Mouse (Mus musculus): ENCODE data around the gene Sgip1. TPM values are rescaled to one million over a fixed set of nuclear protein-coding genes. Genes with fewer than 3 reads are reported as not detected.
A peak's percentile ranks its signal among the peaks of the same experiment; 100 is the strongest.

Sgip1 gene
- polyA plus RNA-seq, 1 experiment from 2014 or later: 21.6 TPM

DNA sequence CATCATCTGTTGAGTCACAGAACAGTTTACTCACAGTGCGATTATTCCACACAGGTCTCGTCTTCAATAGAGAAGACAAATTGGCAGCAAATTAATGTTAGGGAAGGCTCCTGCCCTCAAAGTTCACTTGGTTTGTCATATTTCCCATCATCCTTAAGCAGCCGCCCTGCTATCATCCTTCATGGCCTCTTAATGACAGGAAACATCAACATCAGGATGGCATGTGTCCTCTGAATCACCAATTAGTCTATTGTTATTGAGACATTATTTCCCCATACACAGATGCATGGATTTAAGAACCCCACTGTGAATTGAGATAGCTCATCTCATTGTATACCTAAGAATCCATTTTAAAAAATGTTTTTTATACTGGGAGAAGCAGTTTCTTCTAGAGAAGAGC lies 10.1 kb upstream of the Sgip1 start:
- Histone ChIP-seq H3K27me3 (replicated peaks; ENCODE audit: control insufficient read depth, insufficient read depth, low read length) (no peaks in the 10 kb centered on the region), H3K9me3 (replicated peaks; ENCODE audit: control insufficient read depth, low read length) (no peaks in the 10 kb centered on the region), H3K4me2 (ENCODE audit: low read length) (no peak overlapping the region), H3K27ac (ENCODE audit: low read depth, low read length) (no peak overlapping the region), H3K36me3 (ENCODE audit: control insufficient read depth, insufficient read depth, low read length) (no peaks in the 10 kb centered on the region), H3K4me3 (ENCODE audit: low read depth, low read length) (no peak overlapping the region), H3K4me1 (ENCODE audit: control insufficient read depth, insufficient read depth, low read length) (no peaks in the 10 kb centered on the region), H3K9ac (ENCODE audit: low read length) (no peak overlapping the region)
- ATAC-seq: no peak
- WGBS: 92% methylated on average over 3 of the region's 3 CpGs
- DNase-seq (ENCODE audit: low spot score): no peak

DNA sequence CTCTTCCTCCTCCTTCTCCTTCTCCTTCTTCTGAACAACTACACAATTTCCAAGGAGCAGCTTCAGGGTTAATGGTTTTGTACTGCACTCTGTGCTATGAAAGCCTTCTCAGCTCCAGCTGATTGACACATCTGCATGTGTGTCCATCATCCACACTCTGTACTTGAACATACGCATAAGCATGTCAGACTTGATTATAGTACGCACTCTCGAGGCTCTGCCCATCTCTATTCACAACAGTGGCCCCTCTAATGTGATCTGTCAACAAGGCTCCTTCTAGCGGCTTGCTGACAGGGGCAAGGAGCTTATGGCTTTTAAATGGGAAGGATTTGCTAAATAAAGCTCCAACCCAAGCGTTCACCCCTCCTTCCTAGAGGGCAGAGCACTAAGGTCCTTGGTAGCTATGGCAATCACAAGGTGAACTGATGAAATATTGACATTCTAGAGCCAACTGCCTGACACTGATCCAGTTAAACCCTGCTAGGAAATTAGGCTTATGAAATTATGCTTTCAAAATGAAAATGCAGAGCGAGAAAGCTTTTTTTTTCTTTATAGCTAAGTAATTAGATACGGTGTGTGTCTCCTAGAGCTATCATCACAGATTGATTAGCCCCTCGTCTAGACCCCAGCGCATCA lies 7.0 kb upstream of the Sgip1 start:
- H3K27me3 ChIP-seq (replicated peaks; ENCODE audit: control insufficient read depth, insufficient read depth, low read length): no peaks in the 10 kb centered on the region
- no peak overlapping the region for H3K4me2 ChIP-seq (ENCODE audit: low read length)
- ATAC-seq (no peak), DNase-seq (ENCODE audit: low spot score) (no peak)
- WGBS: 69% methylated on average over 9 of the region's 9 CpGs
- no peaks in the 10 kb centered on the region for H3K9me3 ChIP-seq (replicated peaks; ENCODE audit: control insufficient read depth, low read length)
- H3K27ac ChIP-seq (ENCODE audit: low read depth, low read length): no peak overlapping the region
- no peaks in the 10 kb centered on the region for H3K36me3 ChIP-seq (ENCODE audit: control insufficient read depth, insufficient read depth, low read length)
- H3K4me1 ChIP-seq (ENCODE audit: control insufficient read depth, insufficient read depth, low read length): no peaks in the 10 kb centered on the region
- no peak overlapping the region for H3K9ac ChIP-seq (ENCODE audit: low read length)
- no peak overlapping the region for H3K4me3 ChIP-seq (ENCODE audit: low read depth, low read length)

DNA sequence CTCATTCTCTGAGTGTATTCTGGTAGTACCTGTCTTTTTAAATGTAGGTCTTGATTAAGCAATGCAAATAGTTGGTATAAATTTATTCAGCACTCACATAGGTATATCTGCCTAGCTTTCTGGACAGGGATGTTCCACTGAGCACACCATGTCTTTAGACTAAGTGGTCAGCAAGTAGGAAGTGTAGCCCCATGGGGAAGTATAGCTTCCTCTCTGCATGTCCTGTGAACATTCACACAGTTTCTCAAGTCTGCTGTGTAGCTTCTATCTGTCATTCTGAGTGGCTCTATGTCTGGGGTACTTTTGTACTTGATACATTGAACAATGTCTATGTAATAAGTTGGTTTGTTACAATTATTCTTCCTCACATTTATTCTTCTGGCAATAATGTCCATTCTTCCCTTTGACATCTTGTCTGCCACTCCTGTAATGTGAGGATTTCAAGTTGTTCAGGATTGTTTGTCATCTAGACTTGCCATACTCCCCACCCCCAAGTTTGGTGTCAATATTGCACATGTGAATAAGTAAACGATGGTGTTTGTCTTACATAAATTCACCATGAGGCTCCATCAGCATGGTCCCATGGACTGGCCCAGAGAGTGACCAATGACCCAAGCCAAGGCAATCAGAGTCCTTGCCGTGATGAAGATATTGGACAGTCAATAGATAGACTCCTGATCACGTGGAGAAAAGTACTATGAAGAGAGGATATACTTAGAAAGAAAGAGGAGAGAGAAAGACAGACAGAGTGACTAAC lies 12.4 kb downstream of the Sgip1 start:
- no peaks in the 10 kb centered on the region for H3K27me3 ChIP-seq (replicated peaks; ENCODE audit: control insufficient read depth, insufficient read depth, low read length)
- WGBS: 80% methylated on average over 3 of the region's 3 CpGs
- ATAC-seq: no peak
- H3K4me2 ChIP-seq (ENCODE audit: low read length): no peak overlapping the region
- no peaks in the 10 kb centered on the region for H3K9me3 ChIP-seq (replicated peaks; ENCODE audit: control insufficient read depth, low read length)
- no peak overlapping the region for H3K9ac ChIP-seq (ENCODE audit: low read length)
- no peaks in the 10 kb centered on the region for H3K4me1 ChIP-seq (ENCODE audit: control insufficient read depth, insufficient read depth, low read length)
- DNase-seq (ENCODE audit: low spot score): no peak
- no peak overlapping the region for H3K4me3 ChIP-seq (ENCODE audit: low read depth, low read length)
- H3K36me3 ChIP-seq (ENCODE audit: control insufficient read depth, insufficient read depth, low read length): no peaks in the 10 kb centered on the region
- no peak overlapping the region for H3K27ac ChIP-seq (ENCODE audit: low read depth, low read length)

DNA sequence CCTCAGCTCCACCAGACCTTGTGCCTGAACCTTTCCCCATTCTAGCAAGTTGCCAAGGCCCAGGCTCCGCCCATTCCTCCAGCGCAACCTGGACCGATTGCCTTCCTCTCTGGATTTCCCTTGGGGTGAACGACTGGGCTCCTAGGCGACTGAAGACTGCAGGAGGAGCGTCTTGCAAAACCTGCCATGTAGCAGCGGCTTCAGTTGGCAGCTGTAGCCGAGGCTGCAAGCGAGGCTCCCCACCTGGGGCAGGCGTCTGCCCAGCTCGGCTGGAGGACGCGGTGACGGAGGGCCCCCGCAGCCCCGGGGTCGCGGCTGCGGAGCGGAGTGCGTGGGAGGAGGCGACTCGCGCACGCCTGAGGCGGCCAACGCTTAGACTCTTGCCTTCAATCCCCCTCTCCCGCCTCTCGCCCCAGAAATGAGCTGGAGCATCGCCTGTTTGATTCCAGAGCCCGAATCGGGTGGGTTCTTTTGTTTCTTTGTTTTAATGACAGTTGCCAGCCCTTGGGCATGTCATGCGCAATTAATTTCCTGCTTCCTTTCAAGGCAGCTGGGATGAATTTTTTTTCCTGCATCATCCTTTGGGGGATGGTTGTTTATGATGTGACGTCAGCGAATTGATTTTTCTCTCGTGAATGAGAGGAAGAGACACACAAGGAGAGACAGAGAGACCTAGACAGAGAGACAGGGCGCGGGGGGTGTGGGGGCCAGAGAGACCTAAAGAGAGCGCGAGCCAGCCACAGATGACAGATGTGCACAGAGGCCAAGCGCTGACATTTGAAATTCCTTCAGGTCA lies 18.2 kb downstream of the Sgip1 start:
- no peaks in the 10 kb centered on the region for H3K36me3 ChIP-seq (ENCODE audit: control insufficient read depth, insufficient read depth, low read length)
- H3K9me3 ChIP-seq (replicated peaks; ENCODE audit: control insufficient read depth, low read length): no peaks in the 10 kb centered on the region
- peak overlapping the region; percentile 98 for H3K27ac ChIP-seq (ENCODE audit: low read depth, low read length)
- peak; percentile 60 for ATAC-seq
- DNase-seq (ENCODE audit: low spot score): peak; percentile 92
- peak overlapping the region; percentile 57 for H3K4me3 ChIP-seq (ENCODE audit: low read depth, low read length)
- H3K4me1 ChIP-seq (ENCODE audit: control insufficient read depth, insufficient read depth, low read length): peaks cover 6% of the 10 kb centered on the region; the same call in 1 of the 2 replicates
- peak overlapping the region; percentile 92 for H3K9ac ChIP-seq (ENCODE audit: low read length)
- H3K4me2 ChIP-seq (ENCODE audit: low read length): peak overlapping the region; percentile 95
- no peaks in the 10 kb centered on the region for H3K27me3 ChIP-seq (replicated peaks; ENCODE audit: control insufficient read depth, insufficient read depth, low read length)
- under 1% methylated on average over 41 of the region's 41 CpGs for WGBS

DNA sequence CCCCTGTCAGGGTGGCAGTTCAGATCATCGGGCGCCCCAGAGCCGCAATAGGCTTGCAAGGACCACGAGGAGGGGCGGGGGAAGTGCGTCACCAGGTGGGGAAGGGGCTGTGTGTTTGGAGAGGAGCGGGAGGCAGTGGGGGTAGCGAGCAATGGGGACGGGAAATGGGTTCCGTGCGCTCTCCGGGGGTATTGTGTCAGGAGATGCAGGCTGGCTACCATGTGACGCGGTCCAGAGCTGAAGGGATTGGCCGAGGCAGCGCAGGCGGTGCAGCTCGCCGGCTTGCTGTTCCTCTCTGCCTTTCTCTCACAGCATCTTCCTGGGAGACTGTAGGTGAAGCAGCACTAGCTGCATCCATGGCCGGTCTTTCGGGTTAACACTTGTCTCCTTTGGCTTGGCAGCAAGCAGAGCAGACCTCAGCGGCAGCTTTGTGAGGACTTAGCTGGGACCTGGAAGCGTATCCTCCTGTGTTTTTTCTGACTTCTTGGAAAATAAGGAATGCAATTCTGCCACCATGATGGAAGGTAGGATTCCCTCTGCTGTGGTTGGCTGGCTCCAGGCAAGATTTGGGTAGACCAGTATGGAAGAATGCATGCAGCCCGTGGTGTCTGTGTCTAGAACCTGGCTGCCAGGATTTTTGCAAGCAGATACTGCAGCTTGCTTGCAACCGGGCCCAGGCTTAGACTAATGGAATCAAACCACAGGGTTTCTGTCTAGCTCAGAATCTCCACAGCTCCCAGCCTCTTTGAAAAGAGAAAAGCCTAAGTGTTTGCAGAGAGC lies 19.1 kb downstream of the Sgip1 start:
- H3K9ac ChIP-seq (ENCODE audit: low read length): peak overlapping the region; percentile 92
- peak overlapping the region; percentile 57 for H3K4me3 ChIP-seq (ENCODE audit: low read depth, low read length)
- no peaks in the 10 kb centered on the region for H3K9me3 ChIP-seq (replicated peaks; ENCODE audit: control insufficient read depth, low read length)
- peak; percentile 97 for ATAC-seq
- peaks cover 6% of the 10 kb centered on the region; the same call in 1 of the 2 replicates for H3K4me1 ChIP-seq (ENCODE audit: control insufficient read depth, insufficient read depth, low read length)
- H3K4me2 ChIP-seq (ENCODE audit: low read length): peak overlapping the region; percentile 95
- DNase-seq (ENCODE audit: low spot score): peak; percentile 95
- H3K27me3 ChIP-seq (replicated peaks; ENCODE audit: control insufficient read depth, insufficient read depth, low read length): no peaks in the 10 kb centered on the region
- H3K27ac ChIP-seq (ENCODE audit: low read depth, low read length): peak overlapping the region; percentile 98
- no peaks in the 10 kb centered on the region for H3K36me3 ChIP-seq (ENCODE audit: control insufficient read depth, insufficient read depth, low read length)
- WGBS: under 1% methylated on average over 25 of the region's 25 CpGs

DNA sequence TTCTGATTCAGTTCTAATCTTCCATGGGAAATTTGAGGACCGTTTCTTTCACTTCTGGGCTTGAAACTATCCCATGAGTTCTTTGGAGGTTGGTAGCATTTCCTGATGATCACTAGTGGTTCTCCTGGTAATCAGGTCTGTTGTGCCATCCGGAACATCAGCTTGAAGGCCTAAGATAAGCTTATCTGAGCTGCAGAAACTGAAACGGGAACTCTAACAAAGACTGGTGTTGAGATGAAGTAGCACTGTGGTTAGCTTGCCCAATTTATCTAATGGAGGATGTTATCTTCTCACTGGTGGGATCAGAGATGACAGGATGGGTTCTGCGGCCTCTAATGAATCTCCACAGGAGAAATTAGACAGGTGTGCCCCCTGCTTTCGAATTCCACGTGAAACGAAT lies 21.0 kb downstream of the Sgip1 start:
- no peak for DNase-seq (ENCODE audit: low spot score)
- H3K4me3 ChIP-seq (ENCODE audit: low read depth, low read length): peak overlapping the region; percentile 57
- H3K9ac ChIP-seq (ENCODE audit: low read length): peak overlapping the region; percentile 3; the same call in 1 of the 2 replicates

DNA sequence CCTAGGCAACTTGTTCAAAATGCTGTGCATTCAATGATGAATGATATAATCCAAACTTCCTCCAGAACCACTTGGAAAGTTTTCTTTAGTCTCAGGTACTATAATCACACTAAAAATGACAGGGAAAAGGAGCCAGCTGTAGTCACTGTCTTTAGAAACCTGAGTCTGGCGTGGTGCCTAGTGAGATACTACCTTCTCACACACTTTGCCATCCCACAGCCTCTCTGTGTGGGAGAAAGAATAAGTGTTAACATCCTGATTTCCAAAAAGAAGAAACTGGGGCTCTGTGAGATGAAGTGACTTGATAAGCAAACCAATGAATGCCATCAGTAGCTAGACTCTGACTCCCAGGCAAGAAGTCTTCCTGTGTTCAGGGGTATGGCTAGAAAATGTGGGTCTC lies 28.0 kb downstream of the Sgip1 start:
- H3K9me3 ChIP-seq (replicated peaks; ENCODE audit: control insufficient read depth, low read length): no peaks in the 10 kb centered on the region
- DNase-seq (ENCODE audit: low spot score) (no peak), ATAC-seq (no peak)
- H3K27me3 ChIP-seq (replicated peaks; ENCODE audit: control insufficient read depth, insufficient read depth, low read length): no peaks in the 10 kb centered on the region
- WGBS: 81% methylated on average over 1 of the region's 1 CpGs
- no peaks in the 10 kb centered on the region; the same call in 1 of the 2 replicates for H3K4me1 ChIP-seq (ENCODE audit: control insufficient read depth, insufficient read depth, low read length)
- H3K36me3 ChIP-seq (ENCODE audit: control insufficient read depth, insufficient read depth, low read length): no peaks in the 10 kb centered on the region
- no peak overlapping the region for H3K27ac ChIP-seq (ENCODE audit: low read depth, low read length)
- H3K4me3 ChIP-seq (ENCODE audit: low read depth, low read length): no peak overlapping the region
- H3K4me2 ChIP-seq (ENCODE audit: low read length): no peak overlapping the region
- no peak overlapping the region for H3K9ac ChIP-seq (ENCODE audit: low read length)

More for the DNA sequence above, 21.0 kb downstream of the Sgip1 start:
- no peak for ATAC-seq
- H3K36me3 ChIP-seq (ENCODE audit: control insufficient read depth, insufficient read depth, low read length): no peaks in the 10 kb centered on the region
- H3K4me1 ChIP-seq (ENCODE audit: control insufficient read depth, insufficient read depth, low read length): peaks cover 6% of the 10 kb centered on the region; the same call in 1 of the 2 replicates
- no peaks in the 10 kb centered on the region for H3K9me3 ChIP-seq (replicated peaks; ENCODE audit: control insufficient read depth, low read length)
- H3K27me3 ChIP-seq (replicated peaks; ENCODE audit: control insufficient read depth, insufficient read depth, low read length): no peaks in the 10 kb centered on the region
- H3K27ac ChIP-seq (ENCODE audit: low read depth, low read length): no peak overlapping the region
- H3K4me2 ChIP-seq (ENCODE audit: low read length): peak overlapping the region; percentile 95
- WGBS: 84% methylated on average over 7 of the region's 7 CpGs

DNA sequence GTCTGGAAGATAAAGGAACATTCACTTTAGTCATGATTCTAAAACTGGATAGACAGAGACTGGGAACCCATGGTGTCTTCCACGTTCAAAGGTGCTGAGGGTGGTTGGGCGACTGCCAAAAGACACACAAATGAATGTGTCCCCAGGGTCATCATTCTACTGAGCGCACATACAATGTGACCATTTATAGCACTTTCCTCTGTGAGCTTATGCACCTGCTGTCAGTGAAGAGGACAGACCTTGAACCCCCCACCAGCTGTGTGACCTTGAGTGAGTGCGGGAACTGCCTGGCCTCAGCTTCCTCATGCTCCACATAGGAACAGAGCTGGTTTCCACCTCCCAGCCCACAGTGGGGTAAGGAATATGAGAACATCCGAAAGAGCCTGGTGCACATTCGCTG lies 28.8 kb downstream of the Sgip1 start:
- WGBS: 85% methylated on average over 6 of the region's 6 CpGs
- ATAC-seq: no peak

More for the DNA sequence above, 28.8 kb downstream of the Sgip1 start:
- no peak for DNase-seq (ENCODE audit: low spot score)
- no peak overlapping the region for H3K9ac ChIP-seq (ENCODE audit: low read length)
- H3K4me3 ChIP-seq (ENCODE audit: low read depth, low read length): no peak overlapping the region
- H3K4me1 ChIP-seq (ENCODE audit: control insufficient read depth, insufficient read depth, low read length): no peaks in the 10 kb centered on the region; the same call in 1 of the 2 replicates
- H3K9me3 ChIP-seq (replicated peaks; ENCODE audit: control insufficient read depth, low read length): no peaks in the 10 kb centered on the region
- no peaks in the 10 kb centered on the region for H3K27me3 ChIP-seq (replicated peaks; ENCODE audit: control insufficient read depth, insufficient read depth, low read length)
- H3K36me3 ChIP-seq (ENCODE audit: control insufficient read depth, insufficient read depth, low read length): no peaks in the 10 kb centered on the region
- H3K4me2 ChIP-seq (ENCODE audit: low read length): no peak overlapping the region
- H3K27ac ChIP-seq (ENCODE audit: low read depth, low read length): no peak overlapping the region
